Mouse (Mus musculus) intestine, postnatal 0 days (tissue): ENCODE data around the gene Brf1. TPM values are rescaled to one million over a fixed set of nuclear protein-coding genes. Genes with fewer than 3 reads are reported as not detected.
A peak's percentile ranks its signal among the peaks of the same experiment; 100 is the strongest.

Experiments used
- ATAC-seq: fragments of 200-750 bp; cut with Nextera tagmentation; 2 replicates; pipeline ENCODE4 v1.8.0; 2017; ENCODE audit warnings: mild to moderate bottlenecking, moderate TSS enrichment, moderate library complexity
- H3K27ac ChIP-seq: fragments of 300-500 bp; sonication (generic); 2 replicates; pipeline ENCODE4 v1.5.1; 2014; ENCODE audit warnings: mild to moderate bottlenecking, low read depth, low read length, moderate library complexity
- H3K27me3 ChIP-seq: fragments of 300-500 bp; sonication (generic); replicated peaks from 2 replicates; pipeline ENCODE4 v1.6.1; 2014; ENCODE audit warnings: low read length, mixed read lengths; ENCODE audit not compliant: control insufficient read depth, insufficient read depth
- H3K36me3 ChIP-seq: fragments of 300-500 bp; sonication (generic); 2 replicates; pipeline ENCODE4 v1.6.1; 2014; ENCODE audit warnings: mild to moderate bottlenecking, moderate library complexity; ENCODE audit not compliant: control insufficient read depth, insufficient read depth
- H3K4me1 ChIP-seq: fragments of 300-500 bp; sonication (generic); replicated peaks from 2 replicates; pipeline ENCODE4 v1.6.1; 2014; ENCODE audit warnings: antibody characterized with exemption, low read length, mixed read lengths; ENCODE audit not compliant: control insufficient read depth, insufficient read depth
- H3K4me2 ChIP-seq: fragments of 300-500 bp; sonication (generic); replicated peaks from 2 replicates; pipeline ENCODE4 v1.6.1; 2014; ENCODE audit warnings: low read depth, mild to moderate bottlenecking, moderate library complexity
- H3K4me3 ChIP-seq: fragments of 300-500 bp; sonication (generic); 2 replicates; pipeline ENCODE4 v1.5.1; 2014; ENCODE audit warnings: low read depth, low read length
- H3K9ac ChIP-seq: fragments of 300-500 bp; sonication (generic); 2 replicates; pipeline ENCODE4 v1.6.1; 2014; ENCODE audit warnings: mild to moderate bottlenecking, low read depth, low read length
- H3K9me3 ChIP-seq: fragments of 300-500 bp; sonication (generic); 2 replicates; pipeline ENCODE4 v1.6.1; 2016; ENCODE audit warnings: mixed run types; ENCODE audit not compliant: control insufficient read depth
- CTCF ChIP-seq: sonication (generic); IDR thresholded peaks from 2 replicates; pipeline ENCODE4 v1.5.1; 2016; ENCODE audit warnings: low read depth, mild to moderate bottlenecking, control low read depth, antibody characterized with exemption, moderate library complexity
- WGBS: fragments of 180-500 bp; shearing (Covaris S2); extraction: QIAGEN DNeasy Blood & Tissue Kit; methylation state at CpG from one replicate; pipeline ENCODE4 v1.1.7; 2014; 5-methylcytosine and 5-hydroxymethylcytosine counted together
- polyA plus RNA-seq: library from polyadenylated mRNA; unstranded; fragments of >200 nt; fragmentation: Nextera tagmentation; extraction: Ambion mirVana; gene quantifications from 2 replicates; pipeline ENCODE4 v1.2.1, GENCODE M21; 2015

Gene Brf1
- polyA plus RNA-seq, 1 experiment from 2014 or later: 17.9 TPM

GRCm38 (mm10) chr12:113013604-113014558, 13.4 kb upstream of the Brf1 start, which contains the start of gene Pacs2:
Gene Pacs2 (plus strand): TSS chr12:113014508.
- WGBS: 3% methylated on average over 49 of the region's 85 CpGs
- peak; percentile 98 for ATAC-seq
- TF ChIP-seq CTCF: no peak
- Histone ChIP-seq H3K4me3 (peak within 1 kb of the TSS; percentile 94), H3K4me1 (0 out of 2 replicates have a peak, but pooled peaks cover 9% of the 10 kb centered on the region), H3K9ac (peak within 1 kb of the TSS; percentile 80), H3K4me2 (peak within 1 kb of the TSS; percentile 96), H3K27me3 (no peaks in the 10 kb centered on the region), H3K9me3 (no peaks in the 10 kb centered on the region), H3K36me3 (no peaks in the 10 kb centered on the region), H3K27ac (peak within 1 kb of the TSS; percentile 86)

DNA sequence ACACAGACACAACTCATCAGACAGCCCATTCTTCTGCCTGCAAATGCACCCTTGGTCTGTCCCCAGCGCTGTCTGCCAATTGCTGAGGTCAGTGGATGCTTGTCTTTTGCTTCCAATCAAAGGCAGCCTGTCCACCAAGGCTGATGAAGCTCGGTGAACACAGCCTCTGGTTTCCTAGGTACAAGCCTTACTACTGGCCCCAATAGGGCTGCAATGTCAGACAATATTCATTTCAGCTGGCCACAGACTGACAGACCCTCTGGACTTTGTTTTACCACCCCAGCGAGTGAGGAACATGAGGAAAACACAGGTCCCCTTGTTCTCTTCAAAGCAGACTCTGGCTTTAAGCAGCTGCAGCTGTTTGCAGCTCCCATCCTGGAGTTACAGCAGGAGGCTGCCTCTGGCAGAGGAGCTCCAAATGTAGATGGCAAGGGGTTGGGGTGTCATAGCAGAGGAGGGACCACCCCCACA, 12.6 kb upstream of the Brf1 start:
- Histone ChIP-seq H3K9me3 (no peaks in the 10 kb centered on the region), H3K27me3 (no peaks in the 10 kb centered on the region), H3K27ac (peak overlapping the region; percentile 86), H3K4me3 (no peak overlapping the region), H3K4me1 (0 out of 2 replicates have a peak, but pooled peaks cover 9% of the 10 kb centered on the region), H3K4me2 (peak overlapping the region; percentile 96), H3K36me3 (no peaks in the 10 kb centered on the region), H3K9ac (no peak overlapping the region)
- WGBS: 58% methylated on average over 3 of the region's 3 CpGs
- TF ChIP-seq CTCF: no peak
- no peak for ATAC-seq

DNA sequence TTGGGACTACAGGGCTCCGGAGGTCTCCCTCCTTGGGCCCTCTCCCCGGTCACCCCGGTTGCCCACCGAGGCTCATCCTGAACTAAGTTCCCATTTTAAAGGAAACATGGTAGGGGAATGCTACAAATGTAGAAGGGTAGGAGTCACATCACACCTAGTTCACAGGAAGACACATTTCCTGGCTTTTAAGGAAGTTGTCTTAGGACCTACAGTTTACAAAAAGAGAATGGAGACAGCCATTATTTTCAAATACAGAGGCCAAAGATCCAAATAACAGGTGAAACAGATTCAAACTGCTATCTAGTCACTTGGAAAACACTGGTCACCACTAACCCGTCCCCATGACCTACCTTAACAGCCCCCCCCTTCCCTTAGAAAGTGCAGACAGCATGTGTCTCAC, 11.9 kb upstream of the Brf1 start:
- no peak overlapping the region for H3K4me2 ChIP-seq
- H3K27ac ChIP-seq: peak overlapping the region; percentile 7; the same call in 1 of the 2 replicates
- no peaks in the 10 kb centered on the region for H3K27me3 ChIP-seq
- H3K4me3 ChIP-seq: no peak overlapping the region
- H3K36me3 ChIP-seq: no peaks in the 10 kb centered on the region
- 0 out of 2 replicates have a peak, but pooled peaks cover 5% of the 10 kb centered on the region for H3K4me1 ChIP-seq
- ATAC-seq: no peak
- no peaks in the 10 kb centered on the region for H3K9me3 ChIP-seq
- 90% methylated on average over 5 of the region's 5 CpGs for WGBS
- no peak overlapping the region for H3K9ac ChIP-seq
- TF ChIP-seq CTCF: no peak

DNA sequence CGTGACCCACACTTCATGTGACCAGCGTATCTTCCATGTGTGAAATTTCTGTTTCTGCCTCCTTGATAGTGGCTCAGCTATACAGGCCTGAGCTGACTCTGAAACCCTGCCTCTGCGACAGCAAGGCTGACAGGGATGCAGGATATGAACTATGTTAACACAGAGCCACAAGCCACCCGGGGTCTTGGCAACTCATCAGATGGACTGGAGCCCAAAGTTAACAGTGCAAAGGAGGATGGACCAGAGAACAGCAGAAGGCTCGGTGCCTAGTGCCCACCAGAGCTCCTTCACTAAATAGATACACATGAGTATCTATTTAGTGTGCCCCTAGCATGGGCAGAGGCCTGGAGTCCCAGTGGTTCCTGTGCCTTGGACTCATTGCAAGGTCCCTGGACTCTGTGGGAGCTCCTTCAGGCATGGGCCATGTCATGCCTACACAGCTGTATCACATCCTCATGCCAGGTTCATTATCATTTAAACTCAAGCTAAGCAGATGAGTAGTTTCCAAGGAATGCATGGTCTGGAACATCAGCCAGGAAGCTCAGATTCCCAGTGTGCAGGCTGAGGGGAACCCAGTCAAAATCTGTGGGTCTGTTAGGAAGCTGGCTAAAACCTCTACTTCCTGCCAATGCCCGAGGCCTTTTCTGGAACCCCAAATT, 11.3 kb upstream of the Brf1 start:
- no peaks in the 10 kb centered on the region for H3K36me3 ChIP-seq
- H3K4me3 ChIP-seq: no peak overlapping the region
- no peak for ATAC-seq
- H3K27ac ChIP-seq: no peak overlapping the region
- no peak overlapping the region for H3K9ac ChIP-seq
- no peaks in the 10 kb centered on the region for H3K27me3 ChIP-seq
- WGBS: 74% methylated on average over 6 of the region's 6 CpGs
- no peaks in the 10 kb centered on the region for H3K9me3 ChIP-seq
- 0 out of 2 replicates have a peak, but pooled peaks cover 4% of the 10 kb centered on the region for H3K4me1 ChIP-seq
- H3K4me2 ChIP-seq: no peak overlapping the region
- no peak for TF ChIP-seq CTCF

DNA sequence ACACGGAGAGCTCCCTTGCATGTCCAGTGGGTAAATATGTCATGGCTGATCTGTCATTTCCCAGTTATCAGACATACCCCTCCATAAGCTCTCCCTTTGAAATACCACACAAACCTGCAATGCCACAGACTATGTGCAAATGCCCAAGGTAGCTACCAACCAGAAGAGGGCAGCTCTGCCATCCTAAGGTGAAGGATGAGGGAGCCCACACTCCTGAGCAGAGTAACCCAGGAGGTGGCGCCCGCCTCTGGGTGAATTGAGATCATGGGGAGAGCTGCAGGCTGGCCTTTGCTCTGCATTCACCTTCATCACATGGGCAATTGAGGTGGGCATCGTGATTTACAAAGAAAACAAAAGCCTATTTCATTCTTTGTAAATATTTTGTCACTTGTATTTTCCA, 4.5 kb upstream of the Brf1 start:
- H3K27ac ChIP-seq: no peak overlapping the region
- no peak overlapping the region for H3K4me2 ChIP-seq
- H3K9ac ChIP-seq: no peak overlapping the region
- no peak for ATAC-seq
- H3K9me3 ChIP-seq: no peaks in the 10 kb centered on the region
- H3K4me3 ChIP-seq: no peak overlapping the region
- no peaks in the 10 kb centered on the region for H3K36me3 ChIP-seq
- 32% methylated on average over 4 of the region's 4 CpGs for WGBS
- TF ChIP-seq CTCF: peak; percentile 87
- no peaks in the 10 kb centered on the region for H3K4me1 ChIP-seq
- no peaks in the 10 kb centered on the region for H3K27me3 ChIP-seq

DNA sequence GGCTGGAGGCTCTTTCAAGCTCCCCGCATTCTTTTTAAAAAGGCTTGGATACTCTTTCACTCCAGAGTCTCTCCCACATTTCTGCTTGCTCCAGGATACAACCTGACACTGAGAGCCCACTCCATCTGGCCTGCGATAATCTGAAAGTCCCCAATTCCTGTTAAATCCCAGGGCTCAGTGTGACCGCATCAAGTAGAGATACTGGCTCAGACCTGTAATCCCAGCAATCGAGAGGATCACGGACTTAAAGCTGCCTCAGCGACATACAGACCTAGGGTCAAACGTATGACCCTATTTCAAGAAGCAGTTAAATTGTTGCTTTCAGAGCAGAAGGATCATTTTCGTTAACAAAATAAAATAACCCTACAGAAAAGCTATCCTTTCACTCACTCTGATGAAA, 3.5 kb upstream of the Brf1 start:
- H3K4me1 ChIP-seq: 0 out of 2 replicates have a peak, but pooled peaks cover 1% of the 10 kb centered on the region
- H3K36me3 ChIP-seq: no peaks in the 10 kb centered on the region
- no peak for TF ChIP-seq CTCF
- H3K4me3 ChIP-seq: no peak overlapping the region
- H3K4me2 ChIP-seq: no peak overlapping the region
- no peaks in the 10 kb centered on the region for H3K27me3 ChIP-seq
- no peak for ATAC-seq
- WGBS: 78% methylated on average over 8 of the region's 8 CpGs
- H3K27ac ChIP-seq: no peak overlapping the region
- H3K9ac ChIP-seq: no peak overlapping the region
- H3K9me3 ChIP-seq: no peaks in the 10 kb centered on the region
